Mouse (Mus musculus) testis, adult 2 months (tissue): ENCODE measurements around the gene Ppan.

Experiments
- CTCF ChIP-seq: fragments of 200-500 bp; IDR thresholded peaks from 2 replicates; pipeline ENCODE4 v1.5.1; 2012; ENCODE audit warnings: low read depth, mild to moderate bottlenecking, inconsistent platforms, low read length, moderate library complexity; ENCODE audit not compliant: control insufficient read depth, insufficient read depth, insufficient replicate concordance
- POLR2A ChIP-seq: fragments of 200-500 bp; IDR thresholded peaks from 2 replicates; pipeline ENCODE4 v1.6.1; 2012; ENCODE audit warnings: low read depth, mild to moderate bottlenecking, inconsistent platforms, low read length, moderate library complexity; ENCODE audit not compliant: control insufficient read depth

DNA sequence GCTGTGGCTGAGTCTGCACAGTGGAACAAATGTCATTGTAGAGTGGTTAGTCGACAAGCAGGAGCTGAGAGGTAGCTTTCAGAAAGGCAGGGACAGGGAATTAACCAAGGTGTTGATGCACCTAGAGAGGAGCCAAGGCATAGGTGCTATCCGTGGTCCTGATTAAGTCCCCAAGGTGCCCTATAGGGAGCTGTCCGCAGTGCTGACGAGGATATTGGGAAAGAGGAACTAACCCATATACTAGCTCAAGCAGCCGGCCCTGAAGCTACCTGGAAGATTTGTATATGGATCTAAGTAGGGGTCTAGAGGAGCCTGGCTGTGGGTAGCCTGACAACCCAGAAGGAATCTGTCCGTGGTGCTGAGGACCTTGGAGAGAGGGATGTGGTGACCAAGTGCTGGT, 30.8 kb upstream of the Ppan start:
- TF ChIP-seq CTCF: no peak
- no peak for TF ChIP-seq POLR2A
